Mouse (Mus musculus) ES-E14 (cell line): ENCODE measurements around the gene Ticrr.

Source experiments
- CHD2 ChIP-seq: IDR thresholded peaks from 2 replicates; pipeline ENCODE4 v1.6.1; 2014; ENCODE audit warnings: mild to moderate bottlenecking, low read depth, low read length, inconsistent platforms
- HCFC1 ChIP-seq: IDR thresholded peaks from 2 replicates; pipeline ENCODE4 v1.6.1; 2012; ENCODE audit warnings: low read length, inconsistent platforms, borderline replicate concordance; ENCODE audit not compliant: insufficient read depth

DNA sequence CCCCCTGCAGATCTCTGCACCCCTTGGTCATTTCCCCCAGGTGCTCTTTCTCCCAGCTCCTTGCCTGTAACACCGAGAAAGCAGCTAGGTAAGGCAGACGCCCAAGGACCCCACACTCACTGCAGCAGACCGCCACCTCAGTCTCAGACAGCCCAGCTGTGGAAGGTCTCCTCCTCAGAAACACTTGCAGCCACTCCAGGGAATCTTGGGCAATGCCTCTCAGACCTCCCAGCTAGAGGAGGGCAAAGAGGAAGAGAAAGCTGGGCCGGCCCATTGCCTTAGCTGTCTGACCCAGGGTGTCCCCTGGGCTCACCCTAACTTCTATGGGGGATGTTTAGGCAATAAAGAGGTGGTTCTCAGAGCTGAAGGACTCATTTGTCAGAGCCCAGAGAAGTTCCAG lies 72.6 kb downstream of the Ticrr start, which contains the start of gene Plin1:
- no peak for TF ChIP-seq HCFC1
- no peak for TF ChIP-seq CHD2
